Mouse (Mus musculus): ENCODE data around the gene Dlgap1.

- TF ChIP-seq CTCF (IDR thresholded peaks at IDR 0.05; ENCODE audit: low read depth): no peak
- no peak for TF ChIP-seq EP300 (IDR thresholded peaks at IDR 0.05; ENCODE audit: low read depth)
Observed at GRCm38 (mm10) chr17:70838031-70838430, 869.2 kb downstream of the Dlgap1 start.
